Mouse (Mus musculus): ENCODE measurements at regions not wholly inside any gene's neighbourhood (a gene's known extent, or its start where the extent isn't known, plus 50 kb on each side); places are given as distances from the start of the nearest gene placed in this dataset.

GRCm38 (mm10) chr4:150748099-150749000 is 96.4 kb upstream of the Slc45a1 start:
- TF ChIP-seq CTCF (IDR thresholded peaks at IDR 0.05; ENCODE audit: low read depth, low read length) (no peak), POLR2AphosphoS5 (IDR thresholded peaks at IDR 0.05; ENCODE audit: insufficient replicate concordance, low read depth, low read length) (no peak), GATA1 (IDR thresholded peaks at IDR 0.05; ENCODE audit: borderline replicate concordance, low read length) (no peak), TAL1 (conservative IDR thresholded peaks at IDR 0.05; ENCODE audit: low read depth, low read length) (no peak)
